Mouse (Mus musculus) cerebellum, adult 9-11 months (tissue): ENCODE measurements at regions not wholly inside any gene's neighbourhood (a gene's known extent, or its start where the extent isn't known, plus 50 kb on each side); places are given as distances from the start of the nearest gene placed in this dataset.
A peak's percentile ranks its signal among the peaks of the same experiment; 100 is the strongest.

Source experiments
- DNase-seq: peaks from one replicate; pipeline ENCODE4 v3.0.0; 2022

GRCm38 (mm10) chr4:9132356-9132755, 893.5 kb upstream of the Car8 start:
- no peak for DNase-seq

- DNase-seq, result peak; percentile 2
Observed at GRCm38 (mm10) chr4:9131610-9132009, 892.8 kb upstream of the Car8 start.

- DNase-seq, result peak; percentile 64
Observed at GRCm38 (mm10) chr4:9125236-9125963, 886.6 kb upstream of the Car8 start.

- no peak for DNase-seq
Observed at GRCm38 (mm10) chr4:9124586-9125232, 885.9 kb upstream of the Car8 start.

- DNase-seq, result no peak
Observed at GRCm38 (mm10) chr4:9124109-9124508, 885.3 kb upstream of the Car8 start.

GRCm38 (mm10) chr4:9123396-9124031, 884.7 kb upstream of the Car8 start:
- no peak for DNase-seq

- no peak for DNase-seq
Observed at GRCm38 (mm10) chr4:9122639-9123286, 883.9 kb upstream of the Car8 start.

- DNase-seq, result no peak
Observed at GRCm38 (mm10) chr4:9116955-9117647, 878.3 kb upstream of the Car8 start.

GRCm38 (mm10) chr4:9115874-9116273, 877.0 kb upstream of the Car8 start:
- DNase-seq, result no peak

- DNase-seq, result peak; percentile 73
Observed at GRCm38 (mm10) chr4:9113982-9114381, 875.1 kb upstream of the Car8 start.

GRCm38 (mm10) chr4:9110355-9110754, 871.5 kb upstream of the Car8 start:
- no peak for DNase-seq

- peak; percentile 97 for DNase-seq
Observed at GRCm38 (mm10) chr4:9107295-9107694, 868.5 kb upstream of the Car8 start.

- peak; percentile 65 for DNase-seq
Observed at GRCm38 (mm10) chr4:9106778-9107177, 867.9 kb upstream of the Car8 start.

GRCm38 (mm10) chr4:9104657-9105056, 865.8 kb upstream of the Car8 start:
- no peak for DNase-seq

- no peak for DNase-seq
Observed at GRCm38 (mm10) chr4:9103958-9104357, 865.1 kb upstream of the Car8 start.

GRCm38 (mm10) chr4:9096809-9097700, 858.2 kb upstream of the Car8 start:
- peak; percentile 84 for DNase-seq

- DNase-seq, result peak; percentile 28
Observed at GRCm38 (mm10) chr4:9096274-9096673, 857.4 kb upstream of the Car8 start.

GRCm38 (mm10) chr4:9095646-9096045, 856.8 kb upstream of the Car8 start:
- DNase-seq, result peak; percentile 39

GRCm38 (mm10) chr4:9094522-9094921, 855.7 kb upstream of the Car8 start:
- DNase-seq, result peak; percentile 36

GRCm38 (mm10) chr4:9094076-9094475, 855.2 kb upstream of the Car8 start:
- no peak for DNase-seq

- no peak for DNase-seq
Observed at GRCm38 (mm10) chr4:9083526-9083925, 844.7 kb upstream of the Car8 start.
